Mouse (Mus musculus): ENCODE measurements around the gene Cox7a1.
A peak's percentile ranks its signal among the peaks of the same experiment; 100 is the strongest.

Cox7a1 gene

DNA sequence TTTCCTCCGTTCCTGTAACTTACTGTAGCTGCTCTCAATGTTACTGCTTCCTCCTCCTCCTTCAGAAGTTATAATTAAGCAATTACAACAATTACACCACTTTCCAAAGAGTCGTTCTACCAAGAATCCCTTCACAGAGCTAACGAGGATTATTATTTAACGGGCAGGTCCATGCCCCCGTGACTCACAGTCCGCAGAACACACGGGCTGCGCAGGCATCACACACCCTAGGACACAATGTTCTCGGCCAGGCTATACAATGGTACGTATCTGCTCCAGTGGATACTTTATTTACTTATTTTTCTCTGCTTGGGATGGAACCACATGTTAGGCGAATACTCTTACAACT is 36.0 kb downstream of the Cox7a1 start:
- DNase-seq (ENCODE audit: low spot score) = no peak

DNA sequence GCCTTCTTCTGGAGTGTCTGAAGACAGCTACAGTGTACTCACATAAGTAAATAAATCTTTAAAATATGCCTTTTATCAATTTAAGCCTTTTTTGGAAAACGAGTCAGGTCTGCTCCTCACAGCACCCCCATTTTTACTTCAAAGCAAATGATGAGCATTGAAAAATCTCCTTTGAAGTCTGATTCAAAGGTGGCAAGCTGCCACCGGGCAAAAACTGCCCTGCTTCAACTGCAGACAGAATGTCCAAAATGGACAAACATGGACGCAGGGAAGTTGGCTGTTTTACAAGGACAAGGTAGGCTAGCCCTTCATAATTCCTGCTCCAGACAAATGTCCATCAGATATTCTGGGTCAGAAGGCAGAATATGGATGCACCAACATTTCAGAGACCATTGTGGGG is 37.5 kb downstream of the Cox7a1 start:
- DNase-seq (ENCODE audit: low spot score) = no peak

DNA sequence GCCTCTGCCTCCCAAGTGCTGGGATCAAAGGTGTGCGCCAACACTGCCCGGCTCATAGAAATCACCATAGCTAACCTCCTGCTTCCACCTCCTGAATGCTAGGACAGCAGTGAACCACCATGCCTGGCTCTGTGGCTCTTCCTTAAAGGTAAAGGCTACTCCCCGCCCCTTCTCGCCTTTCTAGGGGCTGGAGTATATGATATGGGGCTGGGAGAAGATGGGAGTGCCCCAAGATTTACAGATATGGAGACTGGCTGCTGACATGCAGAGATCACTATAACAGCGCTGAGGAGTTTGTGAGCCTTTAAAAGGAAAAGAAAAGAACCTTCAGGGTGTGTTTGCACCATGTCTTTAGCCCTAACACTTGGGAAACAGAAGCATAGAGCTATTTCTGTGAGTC is 38.3 kb downstream of the Cox7a1 start:
- no peak for DNase-seq (ENCODE audit: low spot score)

DNA sequence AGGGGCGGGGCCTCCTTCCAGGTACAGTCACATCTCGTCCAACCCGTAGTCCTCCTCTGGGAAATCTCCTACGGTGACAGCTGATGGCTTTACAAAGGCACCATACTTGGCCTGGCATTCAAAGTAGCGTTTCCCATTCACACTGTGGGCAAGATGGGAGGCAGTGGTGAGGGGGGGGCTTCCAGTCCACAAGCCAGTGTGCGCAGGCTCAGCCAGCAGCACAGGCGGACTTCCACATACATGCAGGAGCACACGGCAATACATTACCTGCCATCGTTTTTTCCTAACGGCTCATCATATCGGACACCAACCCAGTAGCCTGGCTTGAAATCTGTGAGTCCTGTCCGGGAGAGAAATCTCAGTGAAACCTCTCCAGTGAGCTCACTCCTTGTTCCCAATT is 40.3 kb downstream of the Cox7a1 start:
- DNase-seq (ENCODE audit: low spot score) = no peak

DNA sequence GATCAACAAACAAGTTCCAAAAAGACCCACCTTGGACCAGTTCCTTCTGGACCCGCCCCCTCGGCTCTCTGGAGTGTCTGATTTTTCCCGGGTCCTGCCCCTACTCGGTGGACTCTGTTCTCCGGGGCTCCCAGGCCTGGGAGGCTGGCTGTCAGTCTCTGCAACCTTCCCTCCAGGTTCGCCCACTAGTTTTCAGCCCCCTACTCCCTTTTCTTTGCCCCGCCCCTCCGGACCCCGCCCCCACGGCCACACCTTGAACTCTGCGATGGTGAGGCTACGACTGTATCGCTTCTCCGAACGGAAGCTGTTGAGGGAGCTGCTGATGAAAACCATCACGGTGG is 47.4 kb downstream of the Cox7a1 start:
- DNase-seq (ENCODE audit: low spot score) = no peak

DNA sequence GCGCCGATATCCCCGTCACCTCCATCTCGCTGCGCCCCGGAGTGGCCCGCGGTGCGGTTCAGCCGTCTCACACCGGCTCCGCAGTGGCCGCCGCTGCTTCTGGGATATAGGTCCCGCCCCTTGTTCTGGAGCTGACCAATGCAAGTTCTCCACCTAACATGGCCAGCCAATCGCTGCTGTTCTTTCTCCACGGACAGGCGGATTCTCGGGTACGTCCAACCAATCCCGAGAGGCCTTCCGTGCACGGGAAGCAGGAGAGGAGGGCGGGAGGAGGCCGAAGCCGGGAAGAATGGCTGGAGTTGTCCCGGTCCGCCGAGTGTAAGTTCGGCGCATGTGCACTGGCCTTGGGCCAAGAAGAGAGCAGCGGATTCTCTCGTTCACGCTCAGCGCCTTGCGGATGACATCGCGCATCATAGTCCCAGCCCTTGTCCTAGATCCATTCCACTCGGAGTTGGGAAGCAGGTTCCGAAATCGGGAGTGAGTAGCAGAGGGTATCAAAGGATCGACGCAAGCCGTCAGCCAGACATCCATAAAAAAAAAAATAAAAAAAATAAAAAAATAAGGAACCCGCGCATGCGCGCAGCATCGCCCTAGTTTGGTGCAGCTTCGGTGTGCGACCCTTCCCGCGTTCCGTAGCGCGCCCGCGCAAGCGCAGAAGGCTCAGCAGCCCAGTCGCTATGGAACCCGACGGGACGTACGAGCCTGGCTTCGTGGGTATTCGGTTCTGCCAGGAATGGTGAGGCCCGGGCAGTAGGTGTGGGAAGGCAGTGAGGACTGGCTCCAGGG is 47.9 kb downstream of the Cox7a1 start, which contains the start of the genes Polr2i and Tbcb:
Gene Polr2i, plus strand, starts transcription at position 280 of the 786 bp plus-strand sequence.
Gene Tbcb, minus strand, starts transcription at position 604 of the 786 bp plus-strand sequence.
- DNase-seq (ENCODE audit: low spot score) = peak; percentile 97

DNA sequence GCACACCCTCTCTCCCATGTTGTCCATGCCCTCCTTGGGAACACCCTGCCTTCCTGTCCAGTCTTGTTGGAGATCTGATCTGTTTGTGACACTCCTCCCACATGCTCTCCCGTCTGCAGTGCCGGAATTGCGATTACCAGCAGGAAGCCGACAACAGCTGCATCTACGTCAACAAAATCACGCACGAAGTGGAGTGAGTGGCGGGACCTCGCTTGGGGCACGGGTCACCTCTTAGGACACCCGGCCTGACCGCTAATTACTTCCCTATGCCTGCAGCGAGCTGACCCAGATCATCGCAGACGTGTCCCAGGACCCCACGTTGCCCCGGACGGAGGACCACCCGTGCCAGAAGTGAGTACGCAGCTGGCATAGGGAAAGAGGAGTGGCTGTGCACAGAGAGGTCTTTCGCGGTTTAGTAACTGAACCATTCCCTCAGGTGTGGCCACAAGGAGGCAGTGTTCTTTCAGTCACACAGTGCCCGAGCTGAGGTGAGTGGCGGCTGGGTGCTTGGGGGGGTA is 48.7 kb downstream of the Cox7a1 start:
- peak; percentile 75 for DNase-seq (ENCODE audit: low spot score)

DNA sequence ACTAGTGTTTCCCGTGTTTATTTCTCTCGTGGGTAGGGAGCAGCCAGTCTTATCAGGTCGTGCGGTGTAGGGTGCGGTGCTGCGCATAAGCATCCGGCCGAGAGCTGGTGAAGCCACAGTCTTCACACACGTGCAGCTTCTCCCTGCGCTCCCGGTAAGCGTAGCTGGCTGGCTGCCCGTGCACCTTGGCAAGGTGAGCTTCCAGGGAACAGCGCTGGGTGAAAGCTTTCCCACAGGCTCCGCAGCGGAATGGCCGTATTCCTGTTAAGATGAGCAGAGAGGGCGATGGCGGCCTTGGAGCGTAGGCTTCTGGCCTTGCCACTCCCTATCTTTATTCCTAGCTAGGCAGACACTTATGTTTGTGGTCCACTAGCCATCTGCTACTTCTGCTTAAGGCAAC is 49.4 kb downstream of the Cox7a1 start:
- no peak for DNase-seq (ENCODE audit: low spot score)

DNA sequence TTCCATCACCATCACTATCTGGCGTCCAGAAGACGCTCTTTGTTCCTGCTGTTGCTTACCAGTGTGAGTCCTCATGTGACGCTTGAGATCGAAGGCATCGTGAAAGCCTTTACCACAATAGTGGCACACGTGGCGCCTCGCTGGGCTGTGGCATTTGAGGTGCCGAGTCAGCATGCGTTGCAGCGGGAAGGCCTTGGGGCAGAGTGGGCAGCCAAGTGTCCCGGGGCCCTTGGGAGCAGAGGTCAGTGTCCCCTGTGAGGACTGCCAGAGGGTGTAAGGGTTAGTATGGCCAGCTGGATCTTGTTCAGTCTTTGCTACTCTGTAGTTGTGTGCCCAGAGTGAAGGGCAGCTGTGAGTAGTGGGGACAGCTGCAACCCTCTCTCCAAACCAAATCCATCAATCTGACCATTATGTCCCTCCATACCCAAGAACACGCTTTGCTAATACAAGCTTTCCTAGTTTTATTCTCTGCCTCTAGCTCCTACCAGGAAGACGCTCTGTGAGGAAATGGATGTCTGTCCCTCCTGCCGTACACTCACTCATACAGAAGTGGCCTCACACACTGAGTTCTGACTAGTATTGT is 50.4 kb downstream of the Cox7a1 start:
- no peak for DNase-seq (ENCODE audit: low spot score)

GRCm38 (mm10) chr7:30235091-30235490 is 51.1 kb downstream of the Cox7a1 start:
- no peak for DNase-seq (ENCODE audit: low spot score)

- DNase-seq (ENCODE audit: low spot score) = no peak
Observed at GRCm38 (mm10) chr7:30235625-30236024, 51.7 kb downstream of the Cox7a1 start, which contains the start of gene Ovol3. Ovol3 (minus strand) TSS chr7:30235725.

Measured in MN1 (cell line).